Mouse (Mus musculus) lung, embryonic 15.5 days (tissue): ENCODE measurements around the gene Macf1. TPM values are rescaled to one million over a fixed set of nuclear protein-coding genes. Genes with fewer than 3 reads are reported as not detected.

ENCODE experiments used
- ATAC-seq: fragments of 200-750 bp; cut with Nextera tagmentation; 2 replicates; pipeline ENCODE4 v1.8.0; 2017; ENCODE audit warnings: moderate number of reproducible peaks, borderline replicate concordance; ENCODE audit not compliant: low FRiP score, low TSS enrichment; ENCODE audit errors: extremely low read depth
- H3K27ac ChIP-seq: fragments of 300-500 bp; sonication (generic); 2 replicates; pipeline ENCODE4 v1.5.1; 2015; ENCODE audit warnings: moderate library complexity, mild to moderate bottlenecking, inconsistent platforms
- H3K27me3 ChIP-seq: fragments of 300-500 bp; sonication (generic); 2 replicates; pipeline ENCODE4 v1.6.1; 2015; ENCODE audit warnings: inconsistent platforms
- H3K36me3 ChIP-seq: fragments of 300-500 bp; sonication (generic); 2 replicates; pipeline ENCODE4 v1.6.1; 2015; ENCODE audit warnings: inconsistent platforms
- H3K4me1 ChIP-seq: fragments of 300-500 bp; sonication (generic); 2 replicates; pipeline ENCODE4 v1.6.1; 2015; ENCODE audit warnings: inconsistent platforms
- H3K4me2 ChIP-seq: fragments of 300-500 bp; sonication (generic); 2 replicates; pipeline ENCODE4 v1.6.1; 2015; ENCODE audit warnings: inconsistent platforms, mild to moderate bottlenecking, moderate library complexity
- H3K4me3 ChIP-seq: fragments of 300-500 bp; sonication (generic); 2 replicates; pipeline ENCODE4 v1.5.1; 2015; ENCODE audit warnings: mild to moderate bottlenecking, inconsistent platforms
- H3K9ac ChIP-seq: fragments of 300-500 bp; sonication (generic); 2 replicates; pipeline ENCODE4 v1.6.1; 2015; ENCODE audit warnings: inconsistent platforms
- H3K9me3 ChIP-seq: fragments of 300-500 bp; sonication (generic); 2 replicates; pipeline ENCODE4 v1.6.1; 2016; ENCODE audit warnings: inconsistent platforms
- WGBS: fragments of 180-500 bp; shearing (Covaris S2); methylation state at CpG from one replicate; pipeline ENCODE4 v1.1.7; 2015; 5-methylcytosine and 5-hydroxymethylcytosine counted together
- polyA plus RNA-seq: library from polyadenylated mRNA; unstranded; fragments of >200 nt; fragmentation: Nextera tagmentation; extraction: Ambion mirVana; gene quantifications from 2 replicates; pipeline ENCODE4 v1.2.1, GENCODE M21; 2015

The Macf1 gene
- polyA plus RNA-seq, 1 experiment from 2014 or later, result 73.1 TPM

GRCm38 (mm10) chr4:123588353-123589301 lies 95.5 kb downstream of the Macf1 start:
- no peak overlapping the region for H3K4me2 ChIP-seq
- no peak overlapping the region for H3K4me3 ChIP-seq
- peak overlapping the region; percentile 59 for H3K27ac ChIP-seq
- peaks cover 54% of the 10 kb centered on the region for H3K4me1 ChIP-seq
- no peaks in the 10 kb centered on the region for H3K36me3 ChIP-seq
- H3K9me3 ChIP-seq, result no peaks in the 10 kb centered on the region
- no peak overlapping the region for H3K9ac ChIP-seq
- ATAC-seq, result peak; percentile 70
- WGBS, result 15% methylated on average over 7 of the region's 7 CpGs
- no peaks in the 10 kb centered on the region for H3K27me3 ChIP-seq

GRCm38 (mm10) chr4:123587616-123588015 lies 96.5 kb downstream of the Macf1 start:
- H3K27ac ChIP-seq, result no peak overlapping the region
- ATAC-seq, result no peak
- H3K36me3 ChIP-seq, result no peaks in the 10 kb centered on the region
- no peak overlapping the region for H3K4me3 ChIP-seq
- H3K4me1 ChIP-seq, result peaks cover 45% of the 10 kb centered on the region
- H3K9ac ChIP-seq, result no peak overlapping the region
- no peak overlapping the region for H3K4me2 ChIP-seq
- WGBS, result 92% methylated on average over 3 of the region's 3 CpGs
- H3K27me3 ChIP-seq, result no peaks in the 10 kb centered on the region
- no peaks in the 10 kb centered on the region for H3K9me3 ChIP-seq

GRCm38 (mm10) chr4:123584720-123585093 lies 99.5 kb downstream of the Macf1 start:
- no peak overlapping the region for H3K4me2 ChIP-seq
- no peak overlapping the region for H3K9ac ChIP-seq
- WGBS, result 49% methylated on average over 3 of the region's 3 CpGs
- no peak for ATAC-seq
- no peaks in the 10 kb centered on the region for H3K27me3 ChIP-seq
- peaks cover 28% of the 10 kb centered on the region for H3K4me1 ChIP-seq
- H3K27ac ChIP-seq, result 0 out of 2 replicates have a peak overlapping the region, but pooled peaks have one; percentile 14
- H3K9me3 ChIP-seq, result no peaks in the 10 kb centered on the region
- no peak overlapping the region for H3K4me3 ChIP-seq
- H3K36me3 ChIP-seq, result no peaks in the 10 kb centered on the region

GRCm38 (mm10) chr4:123584084-123584719 lies 100.0 kb downstream of the Macf1 start:
- Histone ChIP-seq H3K4me2 (no peak overlapping the region), H3K9me3 (no peaks in the 10 kb centered on the region), H3K36me3 (no peaks in the 10 kb centered on the region), H3K27me3 (no peaks in the 10 kb centered on the region), H3K9ac (no peak overlapping the region), H3K4me3 (no peak overlapping the region), H3K4me1 (peaks cover 23% of the 10 kb centered on the region), H3K27ac (no peak overlapping the region)
- no peak for ATAC-seq
- WGBS, result 22% methylated on average over 8 of the region's 8 CpGs

GRCm38 (mm10) chr4:123577469-123578088 lies 106.6 kb downstream of the Macf1 start:
- Histone ChIP-seq H3K4me1 (peaks cover 27% of the 10 kb centered on the region), H3K27ac (no peak overlapping the region), H3K27me3 (no peaks in the 10 kb centered on the region), H3K4me3 (no peak overlapping the region), H3K36me3 (no peaks in the 10 kb centered on the region), H3K9ac (no peak overlapping the region), H3K9me3 (no peaks in the 10 kb centered on the region), H3K4me2 (no peak overlapping the region)
- ATAC-seq, result no peak
- WGBS, result 38% methylated on average over 2 of the region's 2 CpGs

- Histone ChIP-seq H3K27me3 (no peaks in the 10 kb centered on the region), H3K36me3 (no peaks in the 10 kb centered on the region; the same call in 1 of the 2 replicates), H3K4me2 (peak overlapping the region; percentile 43), H3K27ac (peak overlapping the region; percentile 93), H3K4me3 (peak overlapping the region; percentile 25), H3K9ac (peak overlapping the region; percentile 34), H3K9me3 (no peaks in the 10 kb centered on the region), H3K4me1 (peaks cover 36% of the 10 kb centered on the region)
- peak; percentile 81 for ATAC-seq
- WGBS, result 11% methylated on average over 11 of the region's 11 CpGs
Measured at GRCm38 (mm10) chr4:123572434-123573336, 111.5 kb downstream of the Macf1 start.

GRCm38 (mm10) chr4:123571869-123572268 lies 112.3 kb downstream of the Macf1 start:
- 3% methylated on average over 5 of the region's 7 CpGs for WGBS
- Histone ChIP-seq H3K27ac (peak overlapping the region; percentile 55), H3K36me3 (no peaks in the 10 kb centered on the region; the same call in 1 of the 2 replicates), H3K27me3 (no peaks in the 10 kb centered on the region), H3K4me1 (peaks cover 33% of the 10 kb centered on the region), H3K4me3 (no peak overlapping the region), H3K9me3 (no peaks in the 10 kb centered on the region), H3K9ac (no peak overlapping the region), H3K4me2 (peak overlapping the region; percentile 31; the same call in 1 of the 2 replicates)
- ATAC-seq, result peak; percentile 80

- no peak overlapping the region for H3K4me2 ChIP-seq
- H3K9ac ChIP-seq, result no peak overlapping the region
- no peak overlapping the region for H3K4me3 ChIP-seq
- WGBS, result 21% methylated on average over 7 of the region's 7 CpGs
- no peaks in the 10 kb centered on the region for H3K9me3 ChIP-seq
- H3K27ac ChIP-seq, result no peak overlapping the region; the same call in none of the 2 replicates
- H3K4me1 ChIP-seq, result peaks cover 38% of the 10 kb centered on the region
- no peaks in the 10 kb centered on the region; the same call in 1 of the 2 replicates for H3K36me3 ChIP-seq
- ATAC-seq, result 0 out of 2 replicates have a peak, but pooled peaks have one; percentile 20
- no peaks in the 10 kb centered on the region for H3K27me3 ChIP-seq
Measured at GRCm38 (mm10) chr4:123565291-123565861, 118.8 kb downstream of the Macf1 start.

GRCm38 (mm10) chr4:123564051-123564791 lies 119.9 kb downstream of the Macf1 start:
- no peak; the same call in 1 of the 2 replicates for ATAC-seq
- Histone ChIP-seq H3K4me3 (no peak overlapping the region), H3K4me2 (no peak overlapping the region; the same call in 1 of the 2 replicates)

GRCm38 (mm10) chr4:123562177-123562815 lies 121.9 kb downstream of the Macf1 start:
- no peak overlapping the region for H3K27ac ChIP-seq
- WGBS, result 63% methylated on average over 3 of the region's 3 CpGs
- H3K9me3 ChIP-seq, result no peaks in the 10 kb centered on the region
- H3K4me3 ChIP-seq, result no peak overlapping the region
- no peaks in the 10 kb centered on the region for H3K36me3 ChIP-seq
- peaks cover 38% of the 10 kb centered on the region for H3K4me1 ChIP-seq
- no peak overlapping the region for H3K4me2 ChIP-seq
- H3K27me3 ChIP-seq, result no peaks in the 10 kb centered on the region
- no peak overlapping the region for H3K9ac ChIP-seq
- no peak for ATAC-seq

More at GRCm38 (mm10) chr4:123564051-123564791, 119.9 kb downstream of the Macf1 start:
- Histone ChIP-seq H3K4me1 (peaks cover 38% of the 10 kb centered on the region), H3K27me3 (no peaks in the 10 kb centered on the region), H3K36me3 (no peaks in the 10 kb centered on the region; the same call in 1 of the 2 replicates), H3K9ac (no peak overlapping the region), H3K9me3 (no peaks in the 10 kb centered on the region), H3K27ac (no peak overlapping the region; the same call in 1 of the 2 replicates)
- WGBS, result 63% methylated on average over 6 of the region's 6 CpGs
